Mouse (Mus musculus): Measurements from ENCODE around the gene Gpr179.
"Not testable (repeated sequence)": the region's sequence is repeated elsewhere in the genome, so short reads cannot be mapped to it uniquely, and the experiment has no call there.

Gpr179 gene

DNA sequence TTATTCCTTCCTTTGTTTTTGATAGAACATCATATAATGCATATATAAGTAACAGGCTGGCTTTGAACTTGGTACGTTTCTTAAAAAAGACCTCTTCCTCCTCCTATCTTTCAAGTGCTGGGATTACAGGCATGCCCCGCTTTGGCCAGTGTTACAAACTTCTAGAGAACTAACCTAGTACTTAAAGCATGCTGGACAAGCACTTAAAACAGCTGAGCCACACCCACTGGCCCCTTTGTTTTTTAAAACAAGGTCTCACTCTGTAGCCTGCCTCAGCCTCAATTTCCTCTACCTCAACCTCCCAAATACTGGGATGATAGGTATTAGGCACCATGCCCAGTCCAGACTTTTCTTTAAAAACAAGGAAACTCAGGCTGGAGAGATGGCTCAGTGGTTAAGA, 2.8 kb upstream of the Gpr179 start:
- no peak for DNase-seq (ENCODE audit: low spot score)

DNA sequence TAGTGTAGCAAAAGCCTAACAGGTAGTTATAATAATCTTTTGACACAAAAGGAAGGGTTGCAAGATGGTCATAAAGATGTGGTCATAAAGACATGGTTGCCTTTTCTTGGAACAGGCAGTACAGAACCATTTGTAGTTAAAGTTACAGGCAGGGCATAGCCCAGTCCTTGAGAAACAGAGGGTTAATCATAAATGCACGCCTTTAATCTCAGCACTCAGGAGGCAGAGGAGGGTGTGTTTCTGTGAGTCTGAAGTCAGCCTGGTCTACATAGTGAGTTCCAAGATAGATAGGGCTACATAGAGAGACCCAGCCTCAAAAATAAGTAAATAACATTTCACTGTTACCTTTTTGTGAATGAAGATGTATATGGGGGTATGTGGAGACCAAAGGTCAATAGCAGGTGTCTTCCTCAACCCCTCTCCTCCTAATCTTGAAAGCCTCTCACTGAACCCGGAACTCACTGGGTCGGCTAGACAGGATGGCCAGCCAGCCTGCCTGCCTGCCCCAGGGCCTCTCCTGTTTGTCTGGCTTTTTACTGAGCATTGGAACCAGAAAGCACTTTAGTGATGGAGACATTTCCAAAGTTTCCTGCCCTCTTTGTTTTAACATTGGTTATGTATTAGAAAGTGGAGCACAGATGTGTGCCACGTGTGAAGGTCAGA, 1.2 kb upstream of the Gpr179 start:
- no peak for DNase-seq (ENCODE audit: low spot score)

DNA sequence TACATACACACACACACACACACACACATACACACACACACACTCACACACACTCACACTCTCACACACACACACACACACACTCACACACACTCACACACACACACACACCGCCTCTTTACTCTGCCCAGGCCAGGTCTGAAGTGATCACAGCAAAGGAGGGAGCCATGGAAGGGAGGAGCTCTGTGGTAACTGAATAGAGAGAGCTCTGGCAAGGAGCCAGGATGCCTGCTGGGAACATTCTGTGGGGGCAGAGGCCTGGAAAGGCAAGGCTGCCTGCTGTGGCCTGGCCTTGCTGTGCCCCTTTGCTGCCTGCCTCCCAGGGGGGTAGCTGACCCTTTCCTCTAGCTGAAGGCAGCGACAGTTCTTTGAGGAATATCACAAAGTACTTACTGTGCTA, 1.8 kb downstream of the Gpr179 start:
- peak; percentile 71 for DNase-seq (ENCODE audit: low spot score)

DNA sequence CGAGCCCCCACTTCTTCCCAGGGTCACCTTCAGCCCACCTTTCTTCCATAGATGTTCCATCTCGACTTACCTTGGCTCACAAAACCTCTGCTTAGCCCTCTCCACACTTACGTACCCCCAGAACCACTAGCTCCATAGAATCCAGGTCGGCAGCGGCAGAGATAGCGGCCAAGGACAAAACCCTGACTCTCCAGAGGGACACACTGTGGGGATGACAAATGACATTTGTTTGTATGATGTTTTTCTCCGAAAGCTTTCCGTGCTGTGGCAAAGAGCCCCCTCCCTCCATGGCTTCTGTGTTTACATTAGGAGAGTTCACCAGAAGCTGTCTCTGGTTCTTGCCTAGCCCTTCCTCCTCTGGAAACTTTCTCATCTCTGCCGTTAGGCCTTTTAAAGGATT, 4.6 kb downstream of the Gpr179 start:
- no peak for DNase-seq (ENCODE audit: low spot score)

DNA sequence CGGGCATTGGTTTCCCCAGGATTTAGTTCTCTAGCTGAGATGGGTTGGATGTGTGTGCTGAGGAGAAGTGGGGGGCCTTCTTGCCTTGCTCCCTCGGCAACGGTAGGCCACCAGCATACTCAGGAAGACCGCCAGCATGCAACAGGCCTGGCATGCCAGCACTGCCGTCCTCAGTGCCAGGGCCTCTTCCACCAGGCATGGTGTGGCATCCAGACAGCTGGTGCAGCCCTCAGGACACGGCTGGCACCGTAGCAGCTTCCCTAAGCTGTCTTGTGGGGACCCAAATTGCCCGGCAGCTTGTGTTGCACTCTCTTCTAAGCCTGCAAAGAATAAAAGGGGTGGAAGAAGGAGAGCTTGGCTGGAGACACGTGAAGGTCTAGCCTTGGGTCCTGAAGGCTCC, 5.5 kb downstream of the Gpr179 start:
- DNase-seq (ENCODE audit: low spot score), result no peak

DNA sequence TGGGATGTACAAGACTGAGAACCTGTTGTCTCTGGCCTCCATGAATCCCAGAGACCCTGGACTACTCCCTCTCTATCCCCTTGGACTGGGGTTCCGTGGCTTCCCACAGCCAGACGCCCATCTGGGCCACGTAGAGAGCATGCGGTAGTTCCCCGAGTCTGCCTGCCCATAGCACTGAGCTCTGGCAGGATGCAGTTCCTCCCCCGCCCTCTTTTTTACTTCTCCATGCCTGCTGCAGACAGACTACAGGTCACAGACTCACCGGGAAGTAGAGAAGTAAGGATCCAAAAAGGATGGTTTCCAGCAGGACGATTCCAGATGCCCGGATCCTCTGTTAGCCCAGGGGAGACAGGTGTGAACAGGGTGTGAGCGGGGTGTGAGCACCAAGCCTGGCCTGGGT, 6.4 kb downstream of the Gpr179 start:
- no peak for DNase-seq (ENCODE audit: low spot score)

DNA sequence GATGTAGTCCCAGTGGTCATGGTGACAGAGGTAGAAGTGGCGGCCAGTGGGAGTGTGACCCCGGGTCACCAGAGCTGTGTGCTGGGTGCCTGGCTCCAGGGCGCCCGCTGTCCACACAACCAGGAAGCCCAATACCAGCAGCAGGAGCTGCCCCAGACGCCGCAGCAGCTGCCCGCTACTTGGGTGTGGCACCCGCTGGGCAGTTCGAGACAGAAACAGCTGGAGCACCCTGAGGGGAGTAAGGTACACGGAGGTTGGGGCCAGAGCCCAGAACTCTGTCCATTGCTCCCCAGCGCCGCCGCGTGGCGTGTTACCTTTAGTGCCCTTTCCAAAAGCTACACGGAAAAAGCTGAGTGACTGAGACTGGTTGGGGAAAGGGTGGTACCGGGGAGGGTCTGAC, 8.3 kb downstream of the Gpr179 start:
- peak; percentile 51 for DNase-seq (ENCODE audit: low spot score)

DNA sequence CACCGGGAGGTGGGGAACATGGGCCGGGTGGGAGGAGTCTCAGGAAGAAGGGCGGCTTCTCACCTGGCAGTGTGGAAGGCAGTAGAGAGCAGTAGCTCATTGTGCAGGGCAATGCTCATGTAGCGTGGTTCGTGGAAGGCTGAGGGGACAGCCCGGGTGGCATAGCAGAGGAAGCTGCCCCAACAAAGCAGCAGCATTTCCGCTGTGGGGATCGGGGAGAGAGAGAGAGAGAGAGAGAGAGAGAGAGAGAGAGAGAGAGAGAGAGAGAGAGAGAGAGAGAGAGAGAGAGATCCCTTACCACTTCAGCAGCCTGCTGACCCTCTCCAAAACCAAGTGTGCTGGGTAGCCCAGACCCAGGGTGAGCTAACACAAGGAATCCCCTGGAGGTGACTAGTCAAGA, 8.7 kb downstream of the Gpr179 start:
- no peak for DNase-seq (ENCODE audit: low spot score)

DNA sequence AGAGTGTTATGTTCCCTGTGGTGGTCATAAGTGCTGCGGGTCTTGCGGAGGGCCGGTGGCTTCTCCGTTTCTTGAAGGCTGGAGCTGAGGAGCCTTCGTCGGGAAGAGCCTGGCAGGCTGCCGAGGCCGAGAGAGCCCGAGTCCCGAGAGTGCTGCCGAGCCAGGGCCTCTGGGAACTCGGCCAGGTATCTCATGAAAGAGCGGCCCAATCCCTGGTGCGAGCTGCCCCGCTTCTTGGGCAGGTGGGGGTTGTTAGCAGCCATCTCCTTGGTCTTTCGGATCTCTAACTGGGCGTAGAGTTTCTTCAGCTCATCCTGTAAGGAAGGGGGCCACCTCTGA, 12.9 kb downstream of the Gpr179 start:
- peak; percentile 67 for DNase-seq (ENCODE audit: low spot score)

DNA sequence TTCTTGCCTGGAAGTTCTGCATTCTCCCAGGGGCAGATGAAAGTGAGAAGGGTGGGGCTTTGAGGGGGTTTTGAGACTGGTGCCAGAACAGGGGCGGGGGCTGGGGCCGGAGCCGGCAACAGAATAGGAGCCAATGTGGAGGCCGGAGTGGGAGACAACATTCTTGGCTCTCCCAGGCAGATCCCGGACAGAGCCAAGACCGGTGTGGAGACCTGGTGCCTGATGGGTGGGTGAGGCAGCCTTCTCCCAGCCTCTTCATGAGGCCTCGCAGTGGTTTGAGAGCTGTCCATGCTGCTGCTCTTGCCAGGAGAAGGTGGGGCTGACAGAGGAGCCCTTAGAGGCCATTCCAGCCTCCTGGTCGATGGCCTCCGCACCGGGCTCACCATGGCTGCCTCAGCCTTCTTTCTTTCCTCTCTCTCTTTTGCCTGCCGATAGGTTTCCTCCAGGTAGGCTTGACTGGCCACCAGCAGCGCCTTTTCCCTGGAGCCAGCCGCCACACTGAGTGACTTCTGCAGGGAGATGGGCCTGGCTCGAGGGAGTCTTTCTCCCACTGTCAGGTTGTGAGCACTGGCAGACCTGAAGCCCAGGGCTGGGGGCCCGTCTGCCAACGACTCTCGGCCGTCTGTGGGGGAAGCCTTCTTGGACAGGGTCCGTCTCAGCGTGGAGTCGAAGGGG, 13.4 kb downstream of the Gpr179 start:
- peak; percentile 41 for DNase-seq (ENCODE audit: low spot score)

DNA sequence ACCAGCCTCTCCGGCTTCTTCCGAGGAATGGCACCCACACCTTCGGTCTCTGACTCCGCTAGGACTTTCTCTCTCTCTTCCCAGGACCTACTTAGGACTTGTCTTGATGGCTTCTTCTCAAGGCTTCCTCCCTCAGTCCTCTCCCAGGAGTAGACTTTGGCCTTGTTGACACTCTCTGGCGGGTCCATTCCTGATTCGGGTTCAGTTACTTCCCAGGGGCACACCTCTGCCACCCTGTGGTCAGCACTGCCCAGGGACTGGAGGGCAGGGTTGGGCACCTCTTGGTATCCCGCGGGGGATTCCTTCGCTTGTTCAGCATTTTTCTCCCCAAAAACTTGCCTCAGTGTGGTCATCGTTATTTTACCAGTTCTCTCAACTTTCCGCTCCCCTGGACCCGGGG, 14.5 kb downstream of the Gpr179 start:
- DNase-seq (ENCODE audit: low spot score), result no peak

DNA sequence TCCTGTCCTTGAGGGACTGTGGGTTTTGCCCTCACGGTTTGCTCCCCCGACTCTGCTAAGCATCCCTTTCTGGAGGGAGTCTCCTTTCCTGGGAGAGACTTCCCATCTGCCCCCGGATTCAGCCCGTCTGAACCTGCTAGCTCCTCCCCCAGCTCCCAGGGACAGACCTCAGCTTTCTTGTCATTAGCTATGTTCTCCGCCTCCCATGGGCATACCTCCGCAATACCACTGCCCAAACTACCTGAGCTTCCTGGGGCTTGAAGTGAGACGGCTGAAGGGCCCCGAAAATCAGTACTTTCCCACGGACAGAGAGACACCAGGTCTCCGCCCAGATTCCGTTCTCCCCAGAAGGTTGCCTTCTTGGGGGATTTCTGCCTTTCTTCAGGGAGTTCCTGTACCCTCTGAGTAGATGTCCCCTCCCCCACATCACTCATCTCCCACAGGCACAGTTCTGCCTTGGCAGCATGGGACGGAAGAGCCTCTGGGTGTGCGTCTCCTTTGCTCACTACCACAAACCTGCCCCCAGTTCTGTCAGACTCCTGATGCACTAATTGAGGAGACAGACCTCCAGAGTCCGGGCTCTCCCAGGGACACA, 15.0 kb downstream of the Gpr179 start:
- DNase-seq (ENCODE audit: low spot score), result no peak

DNA sequence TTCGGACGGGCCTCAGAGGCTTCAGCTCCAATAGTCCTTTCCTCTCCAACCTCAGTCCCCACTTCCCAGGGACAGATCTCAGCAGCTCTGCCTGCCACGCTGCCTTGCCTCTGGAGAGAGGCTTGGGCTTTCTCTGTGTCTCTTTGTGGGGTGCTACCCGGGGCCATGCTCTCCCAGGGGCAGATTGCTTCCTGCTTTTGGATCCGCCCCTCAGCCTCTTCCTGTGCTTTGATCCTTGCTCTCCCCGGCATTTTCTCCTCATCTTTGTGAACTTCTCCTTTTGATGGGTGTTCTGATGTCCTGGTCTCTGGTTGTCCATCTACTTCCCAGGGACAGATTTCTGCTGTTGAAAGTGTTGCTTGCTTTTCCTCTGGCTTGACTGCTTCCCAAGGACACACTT, 15.6 kb downstream of the Gpr179 start:
- DNase-seq (ENCODE audit: low spot score), result no peak

DNA sequence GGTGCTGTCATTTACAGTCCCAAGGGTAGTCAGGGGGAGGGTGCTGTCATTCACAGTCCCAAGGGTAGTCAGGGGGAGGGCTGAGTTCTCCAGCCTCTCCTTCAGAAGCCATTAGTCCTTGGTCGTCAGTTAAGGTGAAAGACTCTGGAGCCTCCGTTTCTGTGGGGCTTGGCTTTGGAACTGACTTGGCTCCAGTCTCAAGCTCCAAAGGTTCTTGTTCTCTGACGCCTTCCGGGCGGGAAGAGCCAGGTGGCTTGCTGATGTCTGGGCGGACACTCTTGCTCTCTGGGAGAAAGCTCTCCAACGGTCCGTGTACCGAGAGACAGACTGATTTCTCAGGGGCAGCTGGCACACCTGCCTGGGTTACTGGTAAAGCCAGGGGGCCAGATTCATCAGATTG, 17.5 kb downstream of the Gpr179 start:
- DNase-seq (ENCODE audit: low spot score), result no peak

DNA sequence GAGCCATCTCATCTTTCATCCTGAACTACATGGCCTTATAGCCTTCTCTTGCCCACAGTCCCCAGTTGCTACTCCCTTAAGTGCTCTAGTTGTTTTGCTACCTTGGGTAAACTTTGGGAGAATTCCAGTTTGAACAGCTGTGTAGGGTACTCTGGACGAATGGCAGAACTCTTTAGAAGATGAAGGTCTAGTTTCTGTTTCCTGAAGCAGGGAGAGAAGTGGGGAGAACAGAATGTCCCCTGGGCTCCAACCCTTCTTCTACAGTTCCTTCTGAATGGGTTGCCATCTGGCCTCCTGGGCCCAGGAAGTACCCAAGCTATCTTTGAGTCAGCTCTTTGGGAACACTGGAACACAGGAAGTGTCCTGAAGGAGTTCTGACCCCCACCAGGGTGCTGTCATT, 18.0 kb downstream of the Gpr179 start:
- DNase-seq (ENCODE audit: low spot score), result no peak

DNA sequence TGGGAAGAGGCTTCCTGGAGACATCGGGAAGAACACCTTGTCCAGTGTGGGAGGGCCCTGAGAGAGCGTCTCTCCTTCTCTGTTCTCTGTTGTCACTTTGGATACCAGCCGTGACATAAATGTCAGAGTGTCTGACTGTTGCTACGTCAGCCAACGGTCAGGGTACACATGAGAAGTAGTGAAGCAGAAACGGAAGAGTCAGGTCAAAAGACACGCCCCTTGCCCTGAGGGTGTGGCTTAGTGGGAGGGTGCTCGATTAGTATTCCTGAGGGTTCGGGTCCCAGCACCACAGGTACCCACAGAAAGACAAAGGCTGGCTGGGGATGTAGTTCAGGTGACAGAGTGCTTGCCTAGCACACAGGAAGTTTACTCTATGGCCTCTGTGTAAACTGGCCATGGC, 18.8 kb downstream of the Gpr179 start:
- no peak for DNase-seq (ENCODE audit: low spot score)

DNA sequence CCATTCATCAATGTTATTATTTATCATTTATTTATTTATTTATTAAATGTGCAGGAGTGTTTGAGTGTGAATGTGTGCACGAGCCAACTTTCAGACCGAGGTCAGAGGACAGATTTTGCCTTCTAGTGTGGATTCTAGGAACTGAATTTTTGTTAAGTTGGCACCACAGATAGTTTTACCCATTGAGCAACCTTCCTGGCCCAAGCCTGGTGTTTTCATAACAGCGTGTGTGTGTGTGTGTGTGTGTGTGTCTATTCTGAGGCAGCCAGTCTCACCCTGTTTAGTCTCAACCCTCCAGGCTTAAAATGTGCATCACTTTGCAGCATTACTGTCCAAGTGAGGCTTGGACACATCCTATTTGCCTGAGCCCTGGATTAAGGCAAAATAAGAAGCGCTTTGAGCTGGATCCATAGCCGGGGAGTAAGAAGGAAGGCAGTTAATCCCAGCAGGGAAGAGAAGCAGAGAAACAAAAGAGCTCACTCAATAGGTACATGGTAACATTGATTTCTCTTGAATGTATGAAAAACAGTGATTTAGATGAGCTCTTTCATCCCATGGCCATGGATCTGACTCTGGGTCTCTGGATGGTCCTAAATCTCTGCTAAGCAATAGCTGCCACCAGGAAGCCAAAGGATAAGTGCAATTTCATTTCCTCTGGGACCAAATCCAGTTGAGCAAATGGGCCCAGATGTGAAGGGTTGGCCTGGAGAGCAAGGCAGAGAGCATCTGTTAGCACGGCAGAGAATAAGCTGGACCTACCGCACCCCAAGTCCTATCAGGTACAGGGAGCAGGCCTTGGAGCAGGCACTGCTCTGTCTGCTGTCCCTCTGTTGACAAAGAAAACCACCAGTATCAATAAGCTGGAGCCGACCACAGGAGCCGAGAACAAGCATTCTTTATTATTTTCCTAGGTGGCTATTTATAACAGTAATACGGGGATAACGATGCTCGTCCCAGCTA, 20.4 kb downstream of the Gpr179 start:
- DNase-seq (ENCODE audit: low spot score), result no peak

DNA sequence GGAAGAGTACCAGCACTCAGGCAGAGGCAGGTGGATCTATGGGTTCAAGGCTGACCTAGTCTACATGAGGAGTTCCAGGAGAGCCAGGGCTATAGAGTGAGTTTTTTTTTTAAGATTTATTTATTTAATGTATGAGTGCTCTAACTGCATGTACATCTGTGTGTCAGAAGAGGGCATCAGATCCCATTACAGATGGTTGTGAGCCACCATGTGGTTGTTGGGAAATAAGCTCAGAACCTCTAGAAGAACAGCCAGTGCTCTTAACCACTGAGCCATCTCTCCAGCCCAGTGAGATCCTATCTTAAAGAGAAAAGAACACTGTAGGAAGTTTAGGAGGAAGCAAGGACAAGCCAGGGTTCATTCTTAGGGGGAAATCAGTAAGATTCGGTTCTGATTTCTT, 21.6 kb downstream of the Gpr179 start:
- DNase-seq (ENCODE audit: low spot score), result no peak

DNA sequence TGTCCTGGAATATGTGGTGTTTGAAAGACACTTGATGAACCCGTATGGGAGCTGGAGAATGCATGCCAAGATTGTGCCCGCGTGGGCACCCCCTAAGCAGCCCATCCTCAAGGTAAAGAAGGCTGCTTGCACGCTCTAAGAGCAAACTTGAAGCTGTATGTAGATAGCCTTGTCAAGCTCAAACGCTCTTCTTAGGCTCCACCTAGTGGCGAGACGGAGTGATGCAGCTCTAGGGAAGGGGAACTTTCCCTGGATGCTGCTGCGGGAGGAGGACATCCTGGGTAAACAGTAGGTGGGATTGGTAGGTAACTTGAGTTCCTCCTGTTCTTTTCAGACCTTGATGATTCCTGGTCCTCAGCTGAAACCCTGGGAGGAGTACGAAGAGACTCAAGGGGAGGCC, 23.7 kb downstream of the Gpr179 start:
- peak; percentile 58 for DNase-seq (ENCODE audit: low spot score)

DNA sequence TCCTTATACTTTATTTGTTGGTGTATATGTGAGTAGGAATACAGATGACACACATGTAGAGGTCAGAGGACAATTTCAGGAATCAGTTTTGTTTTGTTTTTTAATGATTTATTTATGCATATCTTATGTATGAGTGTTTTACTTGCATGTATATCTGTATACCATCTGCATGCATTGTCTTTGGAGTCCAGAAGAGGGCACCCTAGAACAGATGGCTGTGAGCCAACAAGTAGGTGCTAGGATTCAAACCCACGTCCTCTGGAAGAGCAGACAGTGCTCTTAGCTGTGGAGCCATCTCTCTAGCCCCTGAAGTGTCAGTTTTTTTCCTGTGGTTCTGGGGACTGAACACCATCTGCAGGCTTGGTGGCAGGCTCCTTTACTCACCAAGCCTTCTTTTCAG, 26.7 kb downstream of the Gpr179 start:
- no peak for DNase-seq (ENCODE audit: low spot score)

DNA sequence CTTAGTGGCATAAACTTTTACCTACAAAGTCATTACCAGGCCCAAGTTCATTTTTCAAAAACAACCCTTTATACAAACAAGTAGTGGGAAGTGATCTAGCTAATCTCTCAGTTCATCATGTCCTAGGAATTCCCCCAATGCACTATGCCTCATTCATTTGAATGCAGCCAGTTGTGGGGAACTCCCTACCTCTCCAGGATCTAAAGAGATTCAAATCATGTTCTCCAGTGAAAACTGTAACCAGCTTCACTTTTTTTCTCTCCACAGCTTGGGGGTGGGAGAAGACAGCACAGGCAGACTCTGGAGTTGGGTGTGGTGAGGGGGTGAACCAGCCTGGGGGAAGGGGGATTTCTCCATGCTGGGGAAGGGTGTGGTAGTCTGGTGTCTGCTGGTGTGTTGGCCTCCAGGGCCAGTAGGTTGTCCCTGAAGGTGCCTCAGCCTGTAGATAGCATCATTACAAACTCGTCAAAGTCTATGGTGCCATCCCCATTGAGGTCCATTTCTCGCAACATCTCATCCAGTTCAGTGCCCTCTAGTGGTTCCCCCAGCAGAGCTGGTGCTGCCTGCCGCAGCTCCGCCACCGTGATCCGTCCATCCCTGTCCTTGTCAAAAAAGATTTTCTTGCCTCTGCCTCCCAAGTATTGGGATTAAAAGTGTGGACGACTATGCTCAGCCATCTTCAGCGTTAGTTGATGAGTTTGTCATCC, 29.8 kb downstream of the Gpr179 start:
- DNase-seq (ENCODE audit: low spot score), result not testable (repeated sequence)

DNA sequence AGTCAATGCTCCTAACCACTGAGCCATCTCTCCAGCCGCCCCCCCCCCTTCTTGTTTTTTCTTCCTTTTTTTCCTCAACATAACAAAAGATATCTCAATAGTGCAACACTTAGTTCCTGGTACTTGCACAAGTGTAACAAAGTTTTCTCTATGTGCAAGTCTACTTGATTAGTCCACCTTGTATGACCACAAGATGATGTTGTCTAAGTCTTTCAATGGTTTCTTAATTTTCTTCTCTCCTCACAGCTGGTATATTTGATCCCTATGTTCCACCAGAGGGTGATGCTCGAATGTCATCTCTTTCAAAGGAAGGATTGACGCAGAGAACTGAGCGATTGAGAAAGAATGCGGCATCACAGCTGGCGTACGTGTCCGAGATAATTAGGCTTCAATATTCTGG, 30.7 kb downstream of the Gpr179 start:
- no peak for DNase-seq (ENCODE audit: low spot score)
